Mouse (Mus musculus) heart, adult 2 months (tissue): ENCODE measurements around the gene Fgf22. TPM values are rescaled to one million over a fixed set of nuclear protein-coding genes. Genes with fewer than 3 reads are reported as not detected.

Experiments
- DNase-seq, 2 experiments: peaks; one replicate each; pipeline ENCODE4 v3.0.0; 2021
- H3K27ac ChIP-seq: fragments of 200-600 bp; 2 replicates; pipeline ENCODE4 v1.8.1; 2022
- H3K27me3 ChIP-seq: fragments of 200-500 bp; 2 replicates; pipeline ENCODE4 v1.6.1; 2012; ENCODE audit warnings: mild to moderate bottlenecking, low read length, inconsistent platforms, mixed read lengths; ENCODE audit not compliant: control insufficient read depth, insufficient read depth
- H3K36me3 ChIP-seq: fragments of 200-500 bp; 2 replicates; pipeline ENCODE4 v1.6.1; 2012; ENCODE audit warnings: low read length, inconsistent platforms; ENCODE audit not compliant: control insufficient read depth, insufficient read depth
- H3K4me1 ChIP-seq: fragments of 200-500 bp; 2 replicates; pipeline ENCODE4 v1.6.1; 2011; ENCODE audit warnings: low read length; ENCODE audit not compliant: control insufficient read depth, insufficient read depth
- H3K4me3 ChIP-seq: fragments of 200-600 bp; 2 replicates; pipeline ENCODE4 v1.8.1; 2022
- H3K79me2 ChIP-seq: fragments of 200-500 bp; replicated peaks from 2 replicates; pipeline ENCODE4 v1.6.1; 2012; ENCODE audit warnings: mild to moderate bottlenecking, inconsistent platforms, low read length, moderate library complexity, mixed read lengths; ENCODE audit not compliant: control insufficient read depth, insufficient read depth
- H3K9ac ChIP-seq: fragments of 200-500 bp; 2 replicates; pipeline ENCODE4 v1.6.1; 2012; ENCODE audit warnings: low read depth, mild to moderate bottlenecking, control low read depth, inconsistent platforms, low read length, mixed read lengths
- CTCF ChIP-seq: fragments of 200-600 bp; IDR thresholded peaks from 2 replicates; pipeline ENCODE4 v1.8.1; 2022; ENCODE audit warnings: antibody characterized with exemption, mild to moderate bottlenecking, moderate library complexity
- EP300 ChIP-seq: fragments of 200-500 bp; IDR thresholded peaks from 2 replicates; pipeline ENCODE4 v1.6.1; 2011; ENCODE audit warnings: low read depth, low read length, control low read depth; ENCODE audit not compliant: insufficient read depth
- POLR2A ChIP-seq: fragments of 200-500 bp; IDR thresholded peaks from 2 replicates; pipeline ENCODE4 v1.6.1; 2011; ENCODE audit warnings: mild to moderate bottlenecking, low read depth, low read length, control low read depth; ENCODE audit not compliant: insufficient read depth
- whole genome bisulfite sequencing: fragments of 180-500 bp; shearing (Covaris S2); methylation state at CpG from one replicate; pipeline ENCODE4 v1.1.7; 2018; 5-methylcytosine and 5-hydroxymethylcytosine counted together
- intact Hi-C: fragments of 180-260 bp; cut with DNase I; formaldehyde crosslinking; loops from one replicate; pipeline ENCODE4 v1.15.1; 2025
- polyA plus RNA-seq: library from polyadenylated mRNA; depleted of rRNA; stranded (reverse); fragments of >200 nt; gene quantifications from 2 replicates; pipeline ENCODE4 v1.2.3, GENCODE M21; 2012
- total RNA-seq, 2 experiments: library from RNA; stranded (reverse); gene quantifications; 2 replicates each; pipeline ENCODE4 v1.2.3; 2021

The Fgf22 gene
- total and polyA plus RNA-seq, 3 experiments, result not detected

GRCm38 (mm10) chr10:79733847-79734246, 21.0 kb upstream of the Fgf22 start:
- DNase-seq, result no peak
- 91% methylated on average over 15 of the region's 15 CpGs for WGBS

GRCm38 (mm10) chr10:79735361-79735760, 19.5 kb upstream of the Fgf22 start:
- DNase-seq, result no peak
- intact Hi-C loops, result no loop called here
- WGBS, result 60% methylated on average over 52 of the region's 52 CpGs
- H3K27me3 ChIP-seq, result no peaks in the 10 kb centered on the region
- H3K79me2 ChIP-seq, result no peaks in the 10 kb centered on the region
- H3K36me3 ChIP-seq, result no peaks in the 10 kb centered on the region
- no peak overlapping the region for H3K27ac ChIP-seq
- no peak overlapping the region for H3K4me3 ChIP-seq
- H3K4me1 ChIP-seq, result no peaks in the 10 kb centered on the region
- no peak for TF ChIP-seq POLR2A
- no peak for TF ChIP-seq CTCF
- TF ChIP-seq EP300, result no peak
- no peak overlapping the region for H3K9ac ChIP-seq

More at GRCm38 (mm10) chr10:79733847-79734246, 21.0 kb upstream of the Fgf22 start:
- Histone ChIP-seq H3K36me3 (no peaks in the 10 kb centered on the region), H3K27ac (no peak overlapping the region), H3K4me3 (no peak overlapping the region), H3K4me1 (peaks cover under 1% of the 10 kb centered on the region; the same call in 1 of the 2 replicates), H3K9ac (no peak overlapping the region), H3K27me3 (no peaks in the 10 kb centered on the region), H3K79me2 (no peaks in the 10 kb centered on the region)
- TF ChIP-seq EP300 (no peak), POLR2A (no peak), CTCF (no peak)
- intact Hi-C loops, result no loop called here

- intact Hi-C loops, result no loop called here
- Histone ChIP-seq H3K27me3 (no peaks in the 10 kb centered on the region), H3K4me3 (no peak overlapping the region), H3K27ac (no peak overlapping the region), H3K4me1 (no peaks in the 10 kb centered on the region), H3K36me3 (no peaks in the 10 kb centered on the region), H3K79me2 (no peaks in the 10 kb centered on the region), H3K9ac (no peak overlapping the region)
- DNase-seq, result no peak
- TF ChIP-seq POLR2A, result no peak
- no peak for TF ChIP-seq EP300
- TF ChIP-seq CTCF, result no peak
- 58% methylated on average over 14 of the region's 14 CpGs for WGBS
Measured at GRCm38 (mm10) chr10:79736706-79737105, 18.2 kb upstream of the Fgf22 start.

GRCm38 (mm10) chr10:79738259-79738658, 16.6 kb upstream of the Fgf22 start:
- intact Hi-C loops, result no loop called here
- no peak for DNase-seq
- 96% methylated on average over 10 of the region's 10 CpGs for WGBS
- TF ChIP-seq CTCF, result peak; percentile 56
- TF ChIP-seq POLR2A, result no peak
- no peak for TF ChIP-seq EP300
- H3K9ac ChIP-seq, result no peak overlapping the region
- no peaks in the 10 kb centered on the region for H3K27me3 ChIP-seq
- H3K36me3 ChIP-seq, result no peaks in the 10 kb centered on the region
- H3K27ac ChIP-seq, result no peak overlapping the region
- no peaks in the 10 kb centered on the region for H3K4me1 ChIP-seq
- no peaks in the 10 kb centered on the region for H3K79me2 ChIP-seq
- H3K4me3 ChIP-seq, result no peak overlapping the region

GRCm38 (mm10) chr10:79739234-79739633, 15.6 kb upstream of the Fgf22 start:
- Histone ChIP-seq H3K4me1 (no peaks in the 10 kb centered on the region), H3K9ac (no peak overlapping the region), H3K27ac (no peak overlapping the region), H3K79me2 (no peaks in the 10 kb centered on the region), H3K36me3 (no peaks in the 10 kb centered on the region), H3K27me3 (no peaks in the 10 kb centered on the region), H3K4me3 (no peak overlapping the region)
- DNase-seq, result no peak
- no peak for TF ChIP-seq POLR2A
- no peak for TF ChIP-seq EP300
- TF ChIP-seq CTCF, result no peak
- intact Hi-C loops, result no loop called here
- 96% methylated on average over 28 of the region's 28 CpGs for WGBS

GRCm38 (mm10) chr10:79740863-79741262, 14.0 kb upstream of the Fgf22 start:
- Histone ChIP-seq H3K4me3 (no peak overlapping the region), H3K36me3 (no peaks in the 10 kb centered on the region), H3K27me3 (no peaks in the 10 kb centered on the region), H3K27ac (no peak overlapping the region), H3K79me2 (no peaks in the 10 kb centered on the region), H3K4me1 (peaks cover 5% of the 10 kb centered on the region; the same call in 1 of the 2 replicates), H3K9ac (no peak overlapping the region)
- TF ChIP-seq CTCF (peak; percentile 45), POLR2A (no peak)
- no peak for DNase-seq
- 86% methylated on average over 11 of the region's 11 CpGs for WGBS
- intact Hi-C loops, result no loop called here
